Mouse (Mus musculus) thymus, adult 18-20 months (tissue): Measurements from ENCODE around the gene Gbx1.
"Not testable (repeated sequence)": the region's sequence is repeated elsewhere in the genome, so short reads cannot be mapped to it uniquely, and the experiment has no call there.

Experiments used
- DNase-seq, 2 experiments: peaks; one replicate each; pipeline ENCODE4 v3.0.0; 2022; ENCODE audit warnings: mixed read lengths in 2 of 2

The Gbx1 gene

GRCm38 (mm10) chr5:24526889-24527230 lies at the start of gene Gbx1:
Gbx1 (minus strand) TSS chr5:24527202.
- no peak for DNase-seq

DNA sequence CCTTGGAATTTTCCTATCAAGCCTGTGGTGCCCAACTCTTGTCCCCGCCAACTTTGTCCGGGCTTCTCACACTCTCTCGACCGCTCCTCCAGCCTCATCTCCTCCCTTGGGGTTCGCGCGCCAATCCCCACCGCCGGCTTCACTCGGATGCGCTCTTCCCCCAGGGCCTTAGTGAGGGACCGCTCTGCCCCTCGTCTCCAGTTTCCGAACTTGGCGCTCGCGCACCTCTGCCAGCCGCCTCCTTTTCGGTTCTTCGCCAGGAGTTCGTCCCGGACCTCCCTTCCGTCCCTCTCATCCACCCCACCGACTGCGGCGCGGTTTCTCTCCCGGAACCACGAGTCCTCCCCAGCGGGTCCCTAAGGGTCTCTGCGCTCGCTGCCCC lies 49.8 kb upstream of the Gbx1 start:
- no peak for DNase-seq

GRCm38 (mm10) chr5:24575948-24576347 lies 48.9 kb upstream of the Gbx1 start:
- DNase-seq: no peak

- no peak for DNase-seq
These were observed 29.7 kb upstream of the Gbx1 start, which contains the start of gene 4931409K22Rik for GRCm38 (mm10) chr5:24556709-24557108. 4931409K22Rik (minus strand) TSS chr5:24556809.

DNA sequence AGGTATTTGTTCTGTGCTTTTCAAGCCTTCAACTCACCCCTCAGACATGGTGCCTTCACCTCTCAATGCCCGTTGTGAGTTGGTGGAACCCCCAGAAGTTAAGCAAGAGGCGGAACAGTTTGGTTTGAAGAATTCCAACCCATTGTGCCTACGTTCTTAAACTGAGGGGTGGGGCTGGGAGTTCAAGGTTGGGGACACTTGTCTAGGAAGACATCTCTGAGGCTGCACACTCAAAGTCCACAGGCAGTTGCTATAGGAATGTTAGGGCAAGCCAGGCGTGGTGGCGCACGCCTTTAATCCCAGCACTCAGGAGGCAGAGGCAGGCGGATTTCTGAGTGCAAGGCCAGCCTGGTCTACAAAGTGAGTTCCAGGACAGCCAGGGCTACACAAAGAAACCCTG lies 28.3 kb upstream of the Gbx1 start:
- not testable (repeated sequence) for DNase-seq

- no peak for DNase-seq
These were observed 26.7 kb upstream of the Gbx1 start for GRCm38 (mm10) chr5:24553621-24554244.

DNA sequence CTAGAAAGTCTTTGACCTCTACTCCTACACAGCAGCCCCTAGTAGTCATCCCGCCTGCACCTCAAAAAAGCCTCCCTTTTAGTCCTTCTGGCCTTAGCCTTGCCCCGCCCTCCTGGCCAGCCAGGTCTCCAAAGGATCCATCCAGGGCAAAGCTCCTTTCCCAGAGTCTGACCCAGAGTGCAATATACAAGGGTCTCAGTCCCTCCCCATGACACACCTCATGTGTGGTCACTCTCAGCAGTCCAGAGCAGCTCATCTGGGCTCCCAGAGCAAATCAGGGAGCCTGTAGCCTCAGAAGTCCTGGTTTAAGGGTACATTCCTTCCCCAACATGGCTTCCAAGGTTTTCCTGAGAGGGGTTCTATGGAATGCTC lies 24.3 kb upstream of the Gbx1 start:
- no peak for DNase-seq

- DNase-seq: no peak
These were observed 23.8 kb upstream of the Gbx1 start for GRCm38 (mm10) chr5:24550598-24551316.

- DNase-seq: no peak
These were observed 15.6 kb upstream of the Gbx1 start for GRCm38 (mm10) chr5:24542643-24543042.

DNA sequence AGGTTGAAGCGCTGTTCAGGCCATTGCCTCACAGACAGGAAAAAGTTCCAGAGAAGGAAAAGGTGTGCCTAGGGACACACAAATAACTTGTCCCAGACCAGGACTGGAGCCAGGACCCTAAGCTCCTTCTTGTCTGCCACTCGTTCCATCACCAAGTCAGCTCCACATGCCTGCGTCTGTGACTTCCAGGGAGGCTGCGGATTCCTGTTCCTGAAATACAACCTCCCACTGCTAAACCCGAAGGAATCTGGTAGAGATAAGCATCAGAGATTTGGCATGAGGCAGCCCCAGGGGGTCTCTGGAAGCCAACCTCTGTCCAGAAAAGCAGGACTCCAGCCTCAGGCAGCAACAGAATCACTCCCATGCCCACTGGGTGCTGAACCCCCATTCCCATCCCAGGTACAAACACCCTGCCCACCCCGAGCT lies 14.2 kb upstream of the Gbx1 start:
- DNase-seq: no peak

DNA sequence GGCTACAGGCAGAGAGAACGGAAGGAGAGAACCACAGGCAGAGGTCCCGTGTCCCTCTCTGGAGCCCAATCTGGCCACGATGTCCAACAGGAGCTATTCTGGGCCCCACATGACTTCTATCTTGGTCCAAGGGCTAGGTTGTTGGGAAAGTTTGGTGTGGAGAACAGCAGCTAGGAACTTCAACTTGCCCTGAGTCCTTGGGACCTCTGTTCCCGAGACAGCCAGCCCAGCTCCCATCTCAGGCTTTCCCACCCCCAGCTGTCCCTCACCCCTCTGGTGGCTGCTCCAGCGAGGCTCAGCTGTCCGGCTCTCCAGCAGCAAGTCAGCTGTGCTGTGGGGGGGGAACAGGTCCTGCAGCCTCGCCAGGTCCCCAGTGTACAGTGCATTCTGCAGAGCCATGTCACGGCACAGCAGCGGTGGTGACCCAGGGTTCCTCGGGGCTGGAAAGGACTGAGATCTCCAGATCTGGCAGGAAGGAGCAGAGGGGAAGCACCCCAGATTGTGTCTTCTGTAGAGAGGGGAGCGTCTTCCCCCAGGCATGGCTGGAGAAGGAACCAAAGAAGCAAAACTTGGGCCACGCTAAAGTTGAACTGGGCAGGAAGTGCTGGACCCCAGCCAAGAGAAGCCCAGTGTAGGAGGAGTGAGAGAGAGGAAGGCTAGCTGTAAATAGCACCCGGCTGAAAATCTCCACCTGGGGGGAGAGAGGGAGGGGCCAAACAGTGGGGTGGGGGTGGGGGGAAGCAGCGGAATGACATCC lies 13.6 kb upstream of the Gbx1 start, which contains the start of gene Asb10:
Gene Asb10 (minus strand): TSS at position 592 of the 757 bp plus-strand sequence.
- DNase-seq: no peak

GRCm38 (mm10) chr5:24539571-24540296 lies 12.7 kb upstream of the Gbx1 start:
- no peak for DNase-seq

DNA sequence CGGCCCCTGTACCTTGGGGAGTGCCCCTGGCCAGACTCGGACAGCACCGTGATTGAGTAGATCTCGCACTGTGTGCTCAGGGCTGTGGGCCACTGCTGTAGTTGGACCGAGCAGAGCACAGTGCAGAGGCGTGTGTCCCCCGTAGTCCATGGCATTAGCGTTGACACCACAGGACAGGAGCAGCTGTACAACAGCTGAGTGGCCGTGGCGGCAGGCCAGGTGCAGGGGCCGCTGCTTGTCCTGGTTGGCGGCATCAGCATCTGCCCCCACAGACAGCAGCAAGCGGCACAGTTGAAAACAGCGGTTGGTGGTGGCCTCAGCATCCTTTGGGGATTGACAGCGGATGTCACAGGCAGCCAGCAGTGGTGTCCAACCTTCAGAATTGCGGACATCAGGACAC lies 10.6 kb upstream of the Gbx1 start:
- no peak for DNase-seq

DNA sequence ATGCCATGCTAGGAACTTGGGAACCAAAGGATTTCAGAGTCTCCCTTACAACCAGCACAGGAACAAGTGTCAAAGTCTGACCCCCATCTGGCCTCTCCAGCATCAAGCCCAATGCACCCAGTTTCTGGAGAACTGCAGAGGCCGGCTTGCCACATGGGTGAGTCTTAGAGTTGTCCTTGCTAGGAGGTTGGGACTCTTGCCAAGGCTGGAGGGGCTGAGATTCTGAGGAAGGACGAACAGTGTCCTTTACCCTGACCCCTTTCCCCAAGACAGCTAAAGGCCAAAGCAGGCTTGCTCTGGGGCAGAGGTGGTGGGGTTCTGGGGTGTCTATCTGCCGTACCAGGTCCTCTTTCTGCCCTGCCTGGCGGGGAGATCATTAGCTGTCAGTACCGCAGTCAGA lies 9.5 kb upstream of the Gbx1 start:
- DNase-seq: no peak

DNA sequence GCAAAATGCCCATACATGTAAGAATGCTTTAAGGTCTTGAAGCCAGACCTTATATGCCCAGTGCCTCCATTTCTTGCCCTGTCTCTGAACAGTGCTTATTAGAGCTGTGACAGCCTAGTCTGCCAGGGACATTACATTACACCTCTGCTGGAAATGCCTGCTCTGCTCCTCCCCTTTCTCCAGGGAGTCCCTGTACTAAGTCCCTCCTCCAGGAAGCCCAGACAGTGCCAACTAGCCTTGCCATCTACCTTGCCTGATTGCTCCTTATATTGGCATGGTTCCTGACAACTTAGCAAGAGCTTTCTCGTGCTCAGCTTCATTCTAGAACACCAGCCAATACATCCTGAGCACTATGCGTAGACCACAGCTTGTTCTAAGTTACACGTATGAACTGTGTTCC lies 8.7 kb upstream of the Gbx1 start:
- no peak for DNase-seq

DNA sequence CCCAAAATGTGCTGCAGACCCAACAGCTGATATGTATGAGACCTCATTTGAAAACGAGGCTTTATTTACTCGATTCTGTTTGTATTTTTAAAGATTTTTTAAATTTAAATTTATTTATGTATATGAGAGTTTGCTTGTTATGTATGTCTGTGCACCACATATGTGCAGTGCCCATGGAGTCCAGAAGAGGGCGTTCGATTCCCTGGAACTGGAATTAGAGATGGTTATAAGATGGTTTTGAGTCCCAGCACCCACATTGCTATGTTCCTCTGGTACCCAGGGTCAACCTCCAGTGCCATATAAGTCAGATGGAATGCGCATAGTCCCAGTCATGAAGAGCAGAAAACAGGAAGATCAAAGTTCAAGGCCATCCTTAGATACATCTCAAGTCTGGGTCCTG lies 7.3 kb upstream of the Gbx1 start:
- no peak for DNase-seq

DNA sequence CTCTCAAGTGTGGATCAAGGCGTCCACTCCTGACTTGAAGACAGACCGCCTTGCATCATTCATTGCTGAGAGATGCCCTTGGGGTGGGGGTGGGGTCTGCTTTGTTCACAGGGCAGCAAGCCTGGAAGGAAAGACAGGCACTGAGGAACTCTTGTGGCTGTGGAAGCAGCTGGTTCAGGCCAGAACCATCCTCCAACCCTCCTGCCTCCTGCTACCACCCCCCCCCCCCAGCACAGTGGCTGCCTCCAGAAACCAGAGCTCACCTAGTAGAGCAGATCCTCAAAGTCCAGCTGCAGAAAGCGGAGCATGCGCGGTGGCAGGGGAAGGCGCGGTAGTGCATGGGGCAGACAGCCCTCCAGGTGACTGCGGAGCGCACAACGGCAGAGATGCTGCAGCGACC lies 6.4 kb upstream of the Gbx1 start:
- DNase-seq: no peak

DNA sequence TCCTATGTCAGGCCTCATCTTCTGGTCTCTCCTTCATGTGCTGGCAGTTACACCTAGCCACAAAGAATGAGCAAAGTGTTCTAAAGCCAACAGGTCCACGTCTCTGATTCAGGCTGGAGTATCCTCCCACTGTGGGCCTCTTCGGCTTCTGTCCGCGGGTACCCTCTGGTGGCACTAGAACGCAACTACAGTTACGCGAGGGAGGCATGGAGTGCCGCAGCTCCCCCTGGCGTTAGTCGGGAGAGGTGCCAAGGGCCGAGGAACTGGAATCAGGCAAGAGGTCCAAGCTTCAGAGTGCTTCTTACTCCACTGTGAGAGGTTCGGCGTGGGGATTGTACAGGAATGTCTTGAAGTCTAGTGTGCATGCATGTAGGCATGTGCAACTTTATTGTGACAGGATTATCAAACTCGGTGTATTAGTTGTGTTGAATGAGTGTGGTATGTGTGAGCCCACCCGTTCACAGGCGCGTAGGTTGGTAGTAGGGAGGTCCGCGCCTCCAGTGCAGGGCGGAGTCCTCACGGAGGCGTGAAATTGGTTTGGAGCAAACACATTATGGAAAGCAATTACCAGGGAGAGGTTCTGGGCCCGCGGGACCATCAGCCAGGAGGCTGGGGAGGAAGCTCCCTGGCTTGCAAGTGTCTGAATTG lies 3.2 kb upstream of the Gbx1 start:
- DNase-seq: peak; percentile 54 to 56

DNA sequence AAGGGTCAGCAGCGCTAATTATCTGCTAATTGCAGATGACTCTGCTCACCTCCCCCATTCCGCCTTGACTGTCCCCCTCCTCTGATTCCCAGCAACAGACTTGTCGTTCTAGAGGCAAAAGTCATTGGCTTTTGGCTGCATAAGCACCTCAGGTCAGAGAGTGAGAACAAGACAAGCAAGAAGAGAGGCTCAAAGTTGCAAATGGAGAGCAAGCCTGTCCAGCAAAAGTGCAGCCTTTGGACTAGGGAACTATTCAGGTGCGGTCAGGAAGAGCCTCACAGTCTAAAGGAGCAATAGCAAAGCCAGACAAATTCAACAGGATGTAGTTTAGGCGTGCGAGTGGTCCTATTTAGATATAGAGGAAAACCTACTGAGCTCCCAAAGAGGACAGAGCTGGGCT lies 778 bp upstream of the Gbx1 start:
- DNase-seq: no peak

- no peak for DNase-seq
These were observed 663 bp downstream of the Gbx1 start for GRCm38 (mm10) chr5:24526190-24526888.

DNA sequence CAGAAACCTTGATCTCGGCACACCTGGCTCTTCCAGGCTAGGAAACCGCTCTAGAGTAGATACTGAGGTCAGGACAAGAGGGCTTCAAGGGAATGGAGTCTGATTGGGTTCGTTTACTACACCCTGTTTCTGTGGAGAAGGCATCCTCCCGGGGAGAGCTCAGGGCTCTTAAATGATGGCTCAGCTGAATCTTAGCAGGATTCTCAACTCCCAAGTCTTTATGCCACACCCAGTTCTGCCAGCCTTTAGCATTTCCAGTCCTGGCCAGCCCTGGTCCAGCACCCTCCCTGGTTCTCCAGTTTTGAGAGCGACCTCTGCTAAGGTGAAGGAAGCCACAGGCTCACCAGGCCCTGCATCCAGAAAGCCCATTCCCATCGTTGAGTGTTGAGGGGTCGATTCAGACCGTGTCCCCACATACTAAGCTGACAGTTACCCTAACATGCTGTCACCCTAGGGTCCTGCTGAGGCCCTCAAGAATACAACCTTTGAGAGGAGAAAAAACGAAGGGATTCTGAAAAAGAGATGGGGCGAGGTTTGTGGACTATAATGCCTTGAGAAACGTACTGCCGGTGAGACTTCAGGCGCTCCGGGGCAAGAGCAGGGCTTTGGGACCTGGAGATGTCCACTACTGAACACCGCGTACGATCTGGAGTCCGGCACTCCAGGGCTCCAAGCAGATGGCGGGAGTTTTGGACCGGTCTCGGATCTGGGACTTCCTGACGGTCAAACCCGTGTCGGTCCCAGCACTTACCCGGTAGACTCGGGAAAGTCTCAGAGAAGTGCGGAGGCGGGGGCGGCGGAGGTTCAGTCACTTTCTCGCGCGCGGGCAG lies 1.4 kb downstream of the Gbx1 start:
- DNase-seq: no peak
